Mouse (Mus musculus) cortical plate, adult 2 months (tissue): ENCODE results near the gene Evpl.

Source experiments
- CTCF ChIP-seq: fragments of 200-500 bp; IDR thresholded peaks from 2 replicates; pipeline ENCODE4 v1.5.1; 2011; ENCODE audit warnings: mild to moderate bottlenecking, control low read depth, low read length; ENCODE audit not compliant: insufficient read depth; ENCODE audit errors: extremely low read depth
- POLR2A ChIP-seq: fragments of 200-500 bp; IDR thresholded peaks from 2 replicates; pipeline ENCODE4 v1.6.1; 2011; ENCODE audit warnings: mild to moderate bottlenecking, low read length, control low read depth; ENCODE audit not compliant: insufficient read depth; ENCODE audit errors: extremely low read depth

- TF ChIP-seq POLR2A (no peak), CTCF (no peak)
These were observed 65.9 kb downstream of the Evpl start for GRCm38 (mm10) chr11:116171959-116172358.
